Mouse (Mus musculus): Measurements from ENCODE around the gene Nsun2. TPM values are rescaled to one million over a fixed set of nuclear protein-coding genes. Genes with fewer than 3 reads are reported as not detected.
"Not testable (repeated sequence)": the region's sequence is repeated elsewhere in the genome, so short reads cannot be mapped to it uniquely, and the experiment has no call there.

Nsun2 gene
- total RNA-seq, 2 experiments from 2014 or later, result 39.5 to 44.5 TPM

DNA sequence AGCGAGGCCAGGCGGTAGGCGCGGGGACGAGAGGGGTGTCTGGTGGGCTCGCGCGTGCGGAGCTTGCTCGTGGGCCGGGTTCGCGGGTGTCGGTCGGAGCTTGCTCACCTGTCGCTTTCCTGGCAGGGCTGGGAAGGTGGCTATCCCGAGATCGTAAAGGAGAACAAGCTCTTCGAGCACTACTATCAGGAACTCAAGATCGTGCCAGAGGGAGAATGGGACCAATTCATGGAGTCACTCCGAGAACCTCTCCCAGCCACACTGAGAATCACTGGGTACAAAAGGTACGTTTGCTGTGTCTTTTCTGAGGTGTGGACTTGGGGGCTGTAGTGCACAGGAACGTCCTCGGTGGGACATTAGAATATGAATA lies 78.6 kb downstream of the Nsun2 start:
- no peak for DNase-seq
- intact Hi-C loops (cut with DNase I; ENCODE audit: low total_unique reads), result no loop called here

GRCm38 (mm10) chr13:69616716-69617115 lies 83.2 kb downstream of the Nsun2 start:
- intact Hi-C loops (cut with DNase I; ENCODE audit: low total_unique reads), result no loop called here
- no peak for DNase-seq

GRCm38 (mm10) chr13:69623843-69624242 lies 90.3 kb downstream of the Nsun2 start:
- no peak for DNase-seq
- intact Hi-C loops (cut with DNase I; ENCODE audit: low total_unique reads), result no loop called here

GRCm38 (mm10) chr13:69624510-69624909 lies 91.0 kb downstream of the Nsun2 start:
- intact Hi-C loops (cut with DNase I; ENCODE audit: low total_unique reads), result no loop called here

GRCm38 (mm10) chr13:69627941-69628340 lies 94.4 kb downstream of the Nsun2 start:
- DNase-seq, result no peak
- intact Hi-C loops (cut with DNase I; ENCODE audit: low total_unique reads), result no loop called here

More at GRCm38 (mm10) chr13:69624510-69624909, 91.0 kb downstream of the Nsun2 start:
- no peak for DNase-seq

DNA sequence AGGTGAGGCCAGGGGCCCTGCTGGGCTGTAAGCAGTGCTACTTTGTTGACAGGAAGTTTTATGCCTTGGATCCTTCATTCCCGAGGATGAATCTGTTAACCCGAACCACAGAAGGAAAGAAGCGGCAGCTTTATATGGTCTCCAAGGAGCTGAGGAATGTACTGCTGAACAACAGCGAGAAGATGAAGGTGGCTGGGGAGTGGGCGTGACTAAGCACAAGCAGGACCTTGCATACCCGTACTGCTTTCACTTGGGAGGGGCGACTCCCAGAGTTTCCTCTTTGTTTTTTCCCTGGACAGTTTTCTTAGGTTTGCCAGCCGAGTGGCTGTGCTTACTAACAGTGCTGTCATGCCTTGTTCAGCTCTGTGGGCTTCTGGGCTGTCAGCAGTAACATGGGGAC lies 97.0 kb downstream of the Nsun2 start:
- DNase-seq, result no peak
- intact Hi-C loops (cut with DNase I; ENCODE audit: low total_unique reads), result no loop called here

DNA sequence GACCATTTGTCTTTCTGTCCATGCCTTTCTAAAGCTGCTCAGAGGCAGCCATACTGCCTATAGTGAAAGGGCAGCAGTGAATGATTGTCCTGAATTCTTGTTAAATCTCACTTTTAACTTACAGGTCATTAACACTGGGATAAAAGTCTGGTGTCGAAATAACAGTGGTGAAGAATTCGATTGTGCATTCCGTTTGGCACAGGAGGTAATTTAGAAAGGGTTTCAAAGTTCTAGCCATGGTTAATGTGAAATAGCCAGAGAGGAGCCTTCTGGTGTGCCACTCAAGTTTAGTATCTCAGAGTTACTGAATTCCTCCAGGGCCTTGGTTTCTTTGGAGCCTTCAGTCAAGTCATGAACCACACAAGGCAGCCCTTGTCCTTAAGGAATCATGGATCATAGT lies 97.6 kb downstream of the Nsun2 start:
- intact Hi-C loops (cut with DNase I; ENCODE audit: low total_unique reads), result no loop called here

GRCm38 (mm10) chr13:69631659-69632058 lies 98.1 kb downstream of the Nsun2 start:
- DNase-seq, result no peak
- intact Hi-C loops (cut with DNase I; ENCODE audit: low total_unique reads), result no loop called here

More for the DNA sequence above, 97.6 kb downstream of the Nsun2 start:
- no peak for DNase-seq

GRCm38 (mm10) chr13:69633551-69633950 lies 100.0 kb downstream of the Nsun2 start:
- no peak for DNase-seq
- intact Hi-C loops (cut with DNase I; ENCODE audit: low total_unique reads), result no loop called here

DNA sequence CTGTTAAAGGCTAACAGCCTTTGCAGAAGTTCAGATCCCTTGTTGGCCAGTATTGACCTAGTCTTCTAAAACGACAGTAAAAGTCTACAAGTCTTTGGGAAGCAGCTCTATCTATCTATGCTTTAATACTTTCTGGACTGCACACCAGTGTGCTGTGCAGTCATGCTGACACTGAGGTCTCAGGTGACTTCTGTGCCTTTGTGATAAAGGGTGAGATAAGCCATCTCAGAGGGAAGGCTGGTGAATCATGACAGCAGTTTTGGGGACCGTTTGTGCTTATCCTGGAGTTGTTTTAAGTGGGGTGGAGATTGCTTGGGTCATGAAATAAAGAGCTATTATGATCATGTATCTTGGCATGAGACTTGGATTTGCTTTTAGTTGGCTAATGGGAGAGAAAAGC lies 100.4 kb downstream of the Nsun2 start:
- intact Hi-C loops (cut with DNase I; ENCODE audit: low total_unique reads), result no loop called here
- no peak for DNase-seq

- intact Hi-C loops (cut with DNase I; ENCODE audit: low total_unique reads); DNase-seq: not testable (repeated sequence)
Observed at GRCm38 (mm10) chr13:69635836-69636235, 102.3 kb downstream of the Nsun2 start.

GRCm38 (mm10) chr13:69636375-69636774 lies 102.8 kb downstream of the Nsun2 start:
- intact Hi-C loops (cut with DNase I; ENCODE audit: low total_unique reads), result no loop called here
- DNase-seq, result no peak

DNA sequence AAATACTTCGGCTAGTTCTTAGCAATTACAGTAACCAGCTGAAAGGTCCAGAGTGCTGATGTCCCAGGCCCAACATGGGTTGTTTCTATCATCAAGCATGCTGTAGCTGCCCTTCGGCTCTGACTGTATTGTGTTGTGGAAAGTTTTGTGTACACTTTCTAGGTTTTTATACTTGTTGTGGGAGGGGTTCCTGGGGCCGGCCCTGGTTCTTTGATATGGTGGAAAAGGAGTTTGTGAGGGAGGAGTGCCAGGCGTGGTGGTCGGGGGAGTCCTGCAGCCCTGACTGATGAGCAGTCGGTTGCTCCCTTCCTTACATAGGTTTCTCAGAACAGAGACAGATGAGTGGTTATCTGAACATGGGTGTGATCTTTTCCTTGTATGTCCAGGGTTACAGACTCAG lies 103.3 kb downstream of the Nsun2 start:
- DNase-seq, result no peak
- intact Hi-C loops (cut with DNase I; ENCODE audit: low total_unique reads), result no loop called here

DNA sequence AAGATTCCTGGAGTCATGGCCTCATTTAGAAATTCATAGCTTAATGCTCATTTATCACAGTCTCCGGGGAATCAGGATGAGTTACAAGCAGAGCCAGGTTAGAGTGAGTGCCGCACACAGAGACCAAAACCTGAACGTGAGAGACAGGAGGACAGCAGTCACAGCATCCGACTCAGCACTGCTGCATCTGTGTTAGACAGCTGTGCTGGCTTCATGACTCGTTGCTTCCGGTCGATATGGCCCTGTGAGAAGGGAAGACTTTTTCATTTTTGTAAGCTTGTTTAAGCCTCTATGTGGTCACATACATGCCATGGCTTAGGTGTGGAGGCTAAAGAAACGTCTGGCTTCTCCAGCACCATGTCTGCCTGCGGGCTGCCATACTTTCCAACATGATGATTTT lies 104.1 kb downstream of the Nsun2 start:
- intact Hi-C loops (cut with DNase I; ENCODE audit: low total_unique reads), result no loop called here
- no peak for DNase-seq

DNA sequence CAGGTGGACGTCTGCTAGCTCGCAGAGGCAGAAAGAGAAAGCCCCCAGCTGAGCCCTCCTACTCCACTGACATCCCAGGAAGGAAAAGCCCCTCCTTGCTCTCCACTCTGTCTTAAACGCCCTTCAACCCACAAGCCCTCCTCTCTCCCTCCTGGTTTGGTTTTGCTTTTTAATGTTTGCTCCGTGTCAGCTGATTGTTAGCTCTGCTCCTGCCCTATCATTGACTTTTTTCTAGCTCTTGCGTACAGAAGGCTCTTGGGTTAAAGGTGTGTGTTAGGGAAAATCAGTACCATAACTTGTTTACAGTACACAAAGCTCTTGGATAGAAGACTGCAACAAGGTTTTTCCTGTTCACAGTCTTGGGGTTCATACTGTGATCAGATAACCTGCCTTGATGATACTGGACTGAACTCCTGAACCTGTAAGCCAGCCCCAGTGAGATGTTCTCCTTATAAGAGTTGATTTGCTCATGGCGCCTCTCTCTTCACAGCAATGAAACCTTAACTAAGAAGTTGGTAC lies 104.6 kb downstream of the Nsun2 start:
- intact Hi-C loops (cut with DNase I; ENCODE audit: low total_unique reads), result no loop called here
- DNase-seq, result no peak

- DNase-seq, result no peak
- intact Hi-C loops (cut with DNase I; ENCODE audit: low total_unique reads), result no loop called here
Observed at GRCm38 (mm10) chr13:69639251-69639650, 105.7 kb downstream of the Nsun2 start.

DNA sequence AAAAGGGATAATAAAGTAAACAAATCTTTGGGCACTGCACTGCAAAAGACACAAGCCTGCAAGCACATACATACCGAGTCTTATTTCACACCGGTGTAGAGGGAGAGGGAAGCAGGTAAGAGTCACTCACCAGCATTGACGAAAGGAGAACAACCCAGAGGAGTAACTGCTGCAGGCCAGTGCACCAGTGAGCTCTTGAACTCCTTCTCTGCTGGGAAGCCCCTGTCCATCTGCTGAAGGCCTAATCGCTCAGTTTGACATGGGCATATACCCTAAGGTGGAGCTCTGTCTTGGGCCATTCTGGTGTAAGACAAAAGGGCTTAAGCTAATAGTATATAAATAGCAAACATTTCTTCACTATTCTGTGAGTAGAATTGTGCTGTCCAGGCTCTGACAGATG lies 106.6 kb downstream of the Nsun2 start:
- DNase-seq, result no peak
- intact Hi-C loops (cut with DNase I; ENCODE audit: low total_unique reads), result no loop called here

DNA sequence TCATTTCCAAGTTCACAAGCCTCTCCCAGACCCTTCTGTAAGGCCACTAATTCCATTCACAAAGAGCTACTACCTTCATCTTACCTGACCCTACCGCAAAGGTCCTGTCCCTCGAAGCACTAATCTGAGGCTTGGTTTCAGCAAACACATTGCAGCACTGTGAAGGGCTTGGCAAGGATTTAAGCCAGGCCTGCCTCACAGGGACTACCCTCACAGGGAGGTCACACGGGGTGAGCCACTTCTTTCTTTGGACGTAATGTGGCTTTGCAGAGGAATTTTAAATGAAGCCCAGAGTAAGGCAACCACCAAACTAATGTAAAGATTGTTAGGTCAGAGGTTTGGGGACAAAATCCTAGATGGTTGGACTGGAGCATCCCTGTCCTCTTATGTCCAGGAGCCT lies 107.0 kb downstream of the Nsun2 start:
- DNase-seq, result no peak

GRCm38 (mm10) chr13:69641017-69641416 lies 107.5 kb downstream of the Nsun2 start:
- intact Hi-C loops (cut with DNase I; ENCODE audit: low total_unique reads), result no loop called here
- DNase-seq, result no peak

More for the DNA sequence above, 107.0 kb downstream of the Nsun2 start:
- intact Hi-C loops (cut with DNase I; ENCODE audit: low total_unique reads), result no loop called here

DNA sequence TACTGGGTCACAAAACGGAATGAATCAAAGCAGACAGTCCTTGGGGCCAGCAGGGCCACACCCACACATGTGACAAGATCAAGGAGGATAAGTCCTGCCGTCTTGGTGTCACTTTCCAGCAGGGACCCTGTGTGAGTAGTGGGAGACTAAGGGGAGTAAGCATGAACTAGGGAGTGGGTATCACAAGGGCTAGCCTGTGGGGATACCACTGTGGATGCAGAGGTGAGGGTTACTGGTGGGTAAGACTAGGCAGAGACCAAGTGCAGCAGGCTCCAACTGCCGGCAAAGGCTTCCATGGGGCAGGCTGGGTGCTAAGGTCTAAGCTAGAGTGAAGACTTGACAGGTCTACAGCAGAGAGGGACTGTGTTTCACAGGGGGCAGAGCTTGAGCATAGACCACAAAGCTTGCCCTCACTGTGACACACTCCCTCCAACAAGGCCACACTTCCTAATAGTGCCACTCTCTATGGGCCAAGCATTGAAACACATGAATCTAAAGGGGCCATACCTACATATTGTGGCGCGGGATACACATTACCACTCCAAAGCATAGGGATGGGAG lies 109.2 kb downstream of the Nsun2 start:
- intact Hi-C loops (cut with DNase I; ENCODE audit: low total_unique reads), result no loop called here
- no peak for DNase-seq

DNA sequence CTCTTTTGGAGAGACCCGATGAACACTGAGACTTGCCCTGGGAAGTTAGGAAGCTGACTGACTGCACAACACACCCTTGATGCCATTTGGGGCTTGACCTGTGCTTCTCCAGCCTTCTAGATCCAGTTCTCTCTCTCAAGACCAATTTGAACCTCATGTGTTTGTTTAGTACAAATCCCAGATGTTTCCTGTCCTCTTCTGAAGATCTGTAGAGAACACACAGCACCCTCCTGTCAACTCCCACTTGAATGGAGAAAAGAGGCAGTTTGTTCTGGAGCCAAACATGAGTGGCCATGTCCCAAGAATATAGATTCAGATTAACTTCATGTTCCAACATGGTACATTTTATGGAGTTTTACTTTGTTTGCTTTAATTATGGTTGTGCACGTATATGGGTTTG lies 110.4 kb downstream of the Nsun2 start:
- DNase-seq, result no peak
- intact Hi-C loops (cut with DNase I; ENCODE audit: low total_unique reads), result no loop called here

Data from gastrocnemius, postnatal 14 days (tissue).